Comparison of ENCODE assay signal across 23 mouse cellular contexts in the genomic region with DNA sequence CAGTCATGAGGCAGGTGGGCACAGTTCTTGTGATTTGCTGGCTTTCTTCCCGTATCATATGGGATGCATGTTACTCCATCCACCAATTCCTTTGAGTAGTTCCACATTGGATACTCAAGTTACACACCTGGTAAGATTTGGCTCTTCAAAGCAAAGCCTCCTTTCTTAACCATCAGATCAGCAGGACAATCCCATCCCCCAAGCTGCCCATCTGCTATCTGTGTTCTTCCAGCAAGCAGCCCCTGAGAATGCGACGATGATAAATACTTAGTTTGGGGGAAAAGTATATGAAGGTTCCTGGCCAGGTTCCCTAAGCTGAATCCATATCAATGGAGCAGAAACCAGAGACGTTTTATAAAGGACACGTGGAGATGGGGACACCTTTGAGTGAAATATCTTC. TPM values are rescaled to one million over a fixed set of nuclear protein-coding genes. Genes with fewer than 3 reads are reported as not detected.
DNase-seq lines count a peak whose midpoint lies in the region; ATAC-seq and TF ChIP-seq lines count a peak whose summit lies in the region.
"Had no signal": no experiment of that assay in that cellular context is flagged by ENCODE, and none has a peak within 500 bp of the region (broad histone marks: within the 10 kb centered on the region; RNA-seq: fewer than 3 reads in every experiment).

No protein-coding gene starts in this region.

- H3K4me2 ChIP-seq in liver, postnatal 0 days (ENCODE audit: low read depth, low read length), result no peak overlapping the region
- no peak overlapping the region for H3K4me2 ChIP-seq in liver, embryonic 12.5 days
- H3K4me2 ChIP-seq: forebrain, embryonic 13.5 days; heart, embryonic 11.5 days; hindbrain, embryonic 12.5 days; hindbrain, embryonic 15.5 days had no signal

- peak; percentile 35 to 36 for DNase-seq in cerebellum, postnatal 14 days
- no peak for DNase-seq in cerebellum, adult 9-11 months
- no peak for DNase-seq in liver, postnatal 0 days
- no peak for DNase-seq in MEL (ENCODE audit: low read depth, low spot score)
- no peak for DNase-seq in layer of hippocampus, adult 8-10 months (ENCODE audit: low spot score in 2 of 2)
- DNase-seq: adrenal gland, adult 2 months; adrenal gland, postnatal 14 days; B cell, adult 2 months; cerebellum, adult 11-12 months; cerebellum, adult 9-10 months; gastrocnemius, postnatal 14 days; heart, adult 18-20 months had no signal

- TF ChIP-seq POLR2A in MEL (IDR thresholded peaks at IDR 0.05; ENCODE audit: control insufficient read depth in 1 of 2, insufficient read depth in 1 of 2, low read depth in 1 of 2, low read length in 2 of 2, poor library complexity in 1 of 2), result no peak
- no peak for TF ChIP-seq POLR2A in olfactory bulb, adult 2 months (IDR thresholded peaks at IDR 0.05; ENCODE audit: insufficient read depth, low read depth, low read length)

- H3K79me2 ChIP-seq in MEL (ENCODE audit: control insufficient read depth, insufficient read depth, low read length, poor library complexity), result no peaks in the 10 kb centered on the region

- H3K4me3 ChIP-seq in liver, postnatal 0 days (ENCODE audit: low read depth, low read length), result no peak overlapping the region
- no peak overlapping the region for H3K4me3 ChIP-seq in liver, embryonic 12.5 days
- H3K4me3 ChIP-seq in MEL (ENCODE audit: control insufficient read depth in 1 of 2, insufficient read depth in 1 of 2, low read depth in 2 of 2, low read length in 2 of 2), result no peak overlapping the region
- no peak overlapping the region for H3K4me3 ChIP-seq in olfactory bulb, adult 2 months (ENCODE audit: insufficient read depth, low read depth, low read length)
- H3K4me3 ChIP-seq: forebrain, embryonic 10.5 days; forebrain, embryonic 13.5 days; hindbrain, embryonic 12.5 days; hindbrain, embryonic 15.5 days had no signal

- H3K36me3 ChIP-seq in liver, postnatal 0 days (replicated peaks; ENCODE audit: insufficient read depth, low read length), result no peaks in the 10 kb centered on the region
- H3K36me3 ChIP-seq in liver, embryonic 12.5 days, result no peaks in the 10 kb centered on the region
- peaks cover 0 to 24% of the 10 kb centered on the region in 2 experiments; a peak in 2 of 4 replicates for H3K36me3 ChIP-seq in MEL (ENCODE audit: control insufficient read depth in 1 of 2, insufficient read depth in 2 of 2, low read length in 2 of 2)
- H3K36me3 ChIP-seq: forebrain, embryonic 10.5 days; G1E; hindbrain, embryonic 12.5 days; hindbrain, embryonic 15.5 days had no signal

- H3K27ac ChIP-seq in liver, postnatal 0 days (ENCODE audit: low read depth), result peak overlapping the region; percentile 18; the same call in 1 of the 2 replicates
- no peak overlapping the region for H3K27ac ChIP-seq in liver, embryonic 12.5 days
- H3K27ac ChIP-seq in MEL (ENCODE audit: control insufficient read depth, low read depth, low read length), result peak overlapping the region; percentile 58
- peak overlapping the region; percentile 87 for H3K27ac ChIP-seq in olfactory bulb, adult 2 months (ENCODE audit: insufficient read depth, low read depth, low read length)
- H3K27ac ChIP-seq: forebrain, embryonic 10.5 days; forebrain, embryonic 13.5 days; hindbrain, embryonic 12.5 days; hindbrain, embryonic 15.5 days had no signal

- H3K9me3 ChIP-seq in liver, postnatal 0 days (ENCODE audit: low read length), result no peaks in the 10 kb centered on the region
- H3K9me3 ChIP-seq in liver, embryonic 12.5 days (replicated peaks), result no peaks in the 10 kb centered on the region
- H3K9me3 ChIP-seq in MEL (replicated peaks; ENCODE audit: insufficient read depth, low read length), result no peaks in the 10 kb centered on the region
- H3K9me3 ChIP-seq: forebrain, embryonic 10.5 days; forebrain, embryonic 13.5 days; G1E; hindbrain, embryonic 12.5 days; hindbrain, embryonic 15.5 days had no signal

- H3K4me1 ChIP-seq in liver, postnatal 0 days (ENCODE audit: insufficient read depth), result peaks cover 20% of the 10 kb centered on the region
- H3K4me1 ChIP-seq in liver, embryonic 12.5 days, result peaks cover 41% of the 10 kb centered on the region
- peaks cover 6 to 29% of the 10 kb centered on the region in 2 experiments for H3K4me1 ChIP-seq in MEL (ENCODE audit: control insufficient read depth in 1 of 2, insufficient read depth in 2 of 2, low read length in 2 of 2)
- H3K4me1 ChIP-seq in olfactory bulb, adult 2 months (ENCODE audit: control insufficient read depth, insufficient read depth, low read length), result peaks cover 56% of the 10 kb centered on the region

- TF ChIP-seq RAD21 in MEL (IDR thresholded peaks at IDR 0.05; ENCODE audit: low read depth, low read length), result no peak

- no peak for ATAC-seq in liver, postnatal 0 days
- no peak for ATAC-seq in liver, embryonic 12.5 days
- ATAC-seq: forebrain, embryonic 13.5 days; forebrain, embryonic 16.5 days had no signal

- 48% methylated on average over 5 of the region's 5 CpGs for WGBS in liver, postnatal 0 days (ENCODE audit: insufficient replicate concordance)
- 30% methylated on average over 5 of the region's 5 CpGs for WGBS in liver, embryonic 12.5 days (ENCODE audit: insufficient replicate concordance)
- WGBS in olfactory bulb, adult 2 months, result 87% methylated on average over 5 of the region's 5 CpGs

- peaks cover 7% of the 10 kb centered on the region; the same call in 1 of the 2 replicates for H3K27me3 ChIP-seq in liver, postnatal 0 days (ENCODE audit: insufficient read depth, low read length)
- H3K27me3 ChIP-seq in liver, embryonic 12.5 days (replicated peaks), result peaks cover 41% of the 10 kb centered on the region
- no peaks in the 10 kb centered on the region for H3K27me3 ChIP-seq in MEL (ENCODE audit: control insufficient read depth in 1 of 2, insufficient read depth in 2 of 2, low read length in 2 of 2)
- H3K27me3 ChIP-seq: CH12.LX had no signal

- no peak for TF ChIP-seq EP300 in liver, postnatal 0 days (IDR thresholded peaks at IDR 0.05; ENCODE audit: low read depth)
- TF ChIP-seq EP300 in MEL (IDR thresholded peaks at IDR 0.05; ENCODE audit: low read depth in 1 of 2, low read length in 2 of 2), result no peak

- H3K9ac ChIP-seq in liver, postnatal 0 days (replicated peaks), result no peak overlapping the region
- no peak overlapping the region for H3K9ac ChIP-seq in liver, embryonic 12.5 days
- H3K9ac ChIP-seq in MEL (ENCODE audit: control insufficient read depth, low read depth, low read length, poor library complexity, severe bottlenecking), result peak overlapping the region; percentile 10; the same call in 1 of the 2 replicates
- H3K9ac ChIP-seq: forebrain, embryonic 13.5 days; hindbrain, embryonic 12.5 days; hindbrain, embryonic 15.5 days had no signal

- no peak for TF ChIP-seq CTCF in liver, postnatal 0 days (IDR thresholded peaks at IDR 0.05; ENCODE audit: low read depth)
- TF ChIP-seq CTCF in MEL (IDR thresholded peaks at IDR 0.05 in 2 of 3, conservative IDR thresholded peaks at IDR 0.05 in 1 of 3; ENCODE audit: control insufficient read depth in 1 of 3, insufficient read depth in 1 of 3, low read depth in 2 of 3, low read length in 3 of 3, poor library complexity in 1 of 3, severe bottlenecking in 1 of 3), result no peak
- TF ChIP-seq CTCF in olfactory bulb, adult 2 months (IDR thresholded peaks at IDR 0.05; ENCODE audit: insufficient read depth, low read depth, low read length), result no peak

TF ChIP-seq in MEL, 35 proteins besides CTCF, POLR2A, EP300 and RAD21:
- no peak for TF ChIP-seq TAL1 (IDR thresholded peaks at IDR 0.05; ENCODE audit: low read length)

RNA-seq across cellular contexts. Expression of gene Tuba8, which starts 3.7 kb away (rescaled TPM):
- 6.5 and 6.7 TPM in 2 replicates for polyA plus RNA-seq in liver, postnatal 0 days (2015; fragmentation: Nextera tagmentation; extraction: Ambion mirVana)
- 7.2 and 8.4 TPM in 2 replicates for polyA plus RNA-seq in liver, embryonic 12.5 days (2016; fragmentation: Nextera tagmentation; extraction: Ambion mirVana)
- total RNA-seq in MEL (2012; rRNA removed), result 1.6 and 1.9 TPM in 2 replicates
- 1 to 10 TPM in 1 of 2 experiments, not detected in 1; 1.4 TPM for polyA plus RNA-seq in MEL (2012; ENCODE audit: insufficient read depth in 1 of 2, insufficient read length in 2 of 2, low read depth in 1 of 2, low replicate concordance in 2 of 2, missing spikeins in 1 of 2)
- not detected in 2 replicates for polyA plus RNA-seq in olfactory bulb, adult 2 months (2012; ENCODE audit: insufficient read depth, insufficient read length, low replicate concordance, missing spikeins)
- 1 to 10 TPM; 6.5 to 7.9 (median 7.0) TPM for total RNA-seq in layer of hippocampus, adult 8-10 months (2022)
- total RNA-seq: CH12.LX had no signal
- polyA plus RNA-seq: forebrain, embryonic 13.5 days; heart, embryonic 14.5 days had no signal

RNA-seq across cellular contexts. Expression of gene Pex26, which starts 30.8 kb away (rescaled TPM):
- polyA plus RNA-seq in liver, postnatal 0 days (2015; fragmentation: Nextera tagmentation; extraction: Ambion mirVana), result 3.9 and 4.2 TPM in 2 replicates
- polyA plus RNA-seq in liver, embryonic 12.5 days (2016; fragmentation: Nextera tagmentation; extraction: Ambion mirVana), result 5.3 and 5.5 TPM in 2 replicates
- total RNA-seq in MEL (2012; rRNA removed), result 5.7 and 6.9 TPM in 2 replicates
- polyA plus RNA-seq in MEL (2012; ENCODE audit: insufficient read depth in 1 of 2, insufficient read length in 2 of 2, low read depth in 1 of 2, low replicate concordance in 2 of 2, missing spikeins in 1 of 2), result 1 to 10 TPM in 1 of 2 experiments, not detected in 1; 9.9 TPM
- not detected in 2 replicates for polyA plus RNA-seq in olfactory bulb, adult 2 months (2012; ENCODE audit: insufficient read depth, insufficient read length, low replicate concordance, missing spikeins)
- total RNA-seq in layer of hippocampus, adult 8-10 months (2022), result 10 to 100 TPM; 12.1 to 14.2 (median 13.1) TPM

RNA-seq across cellular contexts. Expression of gene Usp18, which starts 31.5 kb away (rescaled TPM):
- 19.2 and 24.1 TPM in 2 replicates for polyA plus RNA-seq in liver, postnatal 0 days (2015; fragmentation: Nextera tagmentation; extraction: Ambion mirVana)
- polyA plus RNA-seq in liver, embryonic 12.5 days (2016; fragmentation: Nextera tagmentation; extraction: Ambion mirVana), result 5.0 and 5.9 TPM in 2 replicates
- 0.39 and 0.85 TPM in 2 replicates for total RNA-seq in MEL (2012; rRNA removed)
- under 1 TPM in 1 of 2 experiments, not detected in 1; 0.71 TPM for polyA plus RNA-seq in MEL (2012; ENCODE audit: insufficient read depth in 1 of 2, insufficient read length in 2 of 2, low read depth in 1 of 2, low replicate concordance in 2 of 2, missing spikeins in 1 of 2)
- not detected in 2 replicates for polyA plus RNA-seq in olfactory bulb, adult 2 months (2012; ENCODE audit: insufficient read depth, insufficient read length, low replicate concordance, missing spikeins)
- 1 to 10 TPM in 2 of 4 experiments, under 1 TPM in 1, not detected in 1; 0.50 to 3.1 (median 2.8) TPM for total RNA-seq in layer of hippocampus, adult 8-10 months (2022)

Comparison
In these comparisons a context has a peak if more than half of its experiments do, and no peak if none do; other contexts are left out.
1. DNase-seq: peak in cerebellum, postnatal 14 days (2 of 2); none in cerebellum, adult 9-11 months (single experiment), liver, postnatal 0 days (single experiment), MEL (single experiment) and layer of hippocampus, adult 8-10 months (0 of 2).